Mouse (Mus musculus) left cerebral cortex, adult 8-10 months (tissue): ENCODE results near the gene Il1rap. TPM values are rescaled to one million over a fixed set of nuclear protein-coding genes. Genes with fewer than 3 reads are reported as not detected.

Source experiments
- DNase-seq, 2 experiments: peaks; one replicate each; pipeline ENCODE4 v3.0.0; 2022; ENCODE audit warnings: low spot score in 2 of 2
- total RNA-seq, 4 experiments: library from RNA; stranded (reverse); gene quantifications; 2 replicates each; pipeline ENCODE4 v1.2.4; 2022

Gene Il1rap
- total RNA-seq, 4 experiments from 2014 or later = 31.5 to 35.6 (median 34.4) TPM

- DNase-seq = no peak
These were observed 142.6 kb downstream of the Il1rap start for GRCm38 (mm10) chr16:26723952-26724747.

- DNase-seq = no peak
These were observed 146.6 kb downstream of the Il1rap start for GRCm38 (mm10) chr16:26728139-26728538.

GRCm38 (mm10) chr16:26730941-26731340, 149.4 kb downstream of the Il1rap start:
- no peak for DNase-seq

GRCm38 (mm10) chr16:26732566-26732965, 151.1 kb downstream of the Il1rap start:
- no peak for DNase-seq

GRCm38 (mm10) chr16:26755381-26756155, 174.1 kb downstream of the Il1rap start:
- no peak for DNase-seq

GRCm38 (mm10) chr16:26775976-26776375, 194.5 kb downstream of the Il1rap start:
- DNase-seq = peak; percentile 6 to 88

GRCm38 (mm10) chr16:26777132-26777531, 195.6 kb downstream of the Il1rap start:
- no peak for DNase-seq

Other genes with a start within 250 kb of the Il1rap start
- 1 to 10 TPM; 1.2 to 2.7 (median 2.1) TPM for gene Cldn1, start 209.9 kb upstream of the Il1rap start, total RNA-seq
- not detected for gene Cldn16, start 118.6 kb upstream of the Il1rap start, total RNA-seq
- gene Tmem207, start 54.9 kb upstream of the Il1rap start, total RNA-seq = not detected